Mouse (Mus musculus) heart, adult 9 months (tissue): Measurements from ENCODE around the gene Prl2c2.
"Not testable (repeated sequence)": the region's sequence is repeated elsewhere in the genome, so short reads cannot be mapped to it uniquely, and the experiment has no call there.

ENCODE experiments used
- DNase-seq, 2 experiments: peaks; one replicate each; pipeline ENCODE4 v3.0.0; 2022; ENCODE audit warnings: low spot score in 2 of 2

The Prl2c2 gene

DNA sequence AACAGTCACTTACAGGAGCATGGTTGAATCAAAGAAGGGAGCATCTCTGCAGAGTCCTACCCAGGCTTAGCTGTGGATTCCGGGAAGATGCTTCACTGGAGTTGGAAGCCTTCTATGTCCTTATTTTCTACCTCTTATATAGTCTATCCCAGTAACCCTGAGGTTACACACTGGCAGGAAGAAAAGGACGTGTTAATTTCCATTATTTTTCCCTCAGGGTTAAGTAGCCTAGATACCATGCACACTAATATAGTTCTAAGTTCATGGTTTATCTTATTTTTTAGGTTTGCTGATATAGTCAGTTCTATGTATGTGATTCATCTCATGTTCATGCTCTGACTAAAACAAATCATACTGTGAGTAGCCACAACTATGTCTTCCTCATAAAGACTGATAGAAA is at the start of gene Prl2c2:
Gene Prl2c2 (minus strand): TSS at position 101 of the 400 bp plus-strand sequence.
- DNase-seq = not testable (repeated sequence)

DNA sequence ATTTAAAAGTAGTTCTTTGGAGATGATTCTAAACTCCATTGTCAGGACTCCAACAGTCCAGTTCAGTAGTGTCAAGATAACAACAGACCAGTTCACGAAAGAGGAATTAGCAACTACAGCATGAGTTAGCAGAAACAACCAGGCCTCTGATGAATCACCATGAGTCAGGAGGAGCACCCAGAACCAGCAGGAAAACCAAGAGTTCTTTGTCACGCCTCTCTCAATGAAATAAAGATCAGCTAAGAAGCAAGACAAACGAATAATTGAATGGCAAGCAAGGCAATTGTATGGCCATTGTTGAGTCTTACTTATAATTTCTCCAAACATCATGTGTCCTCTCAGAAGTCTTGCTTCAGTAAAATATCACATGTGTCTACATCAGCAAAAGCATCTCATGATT is 20.7 kb upstream of the Prl2c2 start:
- DNase-seq = not testable (repeated sequence)

DNA sequence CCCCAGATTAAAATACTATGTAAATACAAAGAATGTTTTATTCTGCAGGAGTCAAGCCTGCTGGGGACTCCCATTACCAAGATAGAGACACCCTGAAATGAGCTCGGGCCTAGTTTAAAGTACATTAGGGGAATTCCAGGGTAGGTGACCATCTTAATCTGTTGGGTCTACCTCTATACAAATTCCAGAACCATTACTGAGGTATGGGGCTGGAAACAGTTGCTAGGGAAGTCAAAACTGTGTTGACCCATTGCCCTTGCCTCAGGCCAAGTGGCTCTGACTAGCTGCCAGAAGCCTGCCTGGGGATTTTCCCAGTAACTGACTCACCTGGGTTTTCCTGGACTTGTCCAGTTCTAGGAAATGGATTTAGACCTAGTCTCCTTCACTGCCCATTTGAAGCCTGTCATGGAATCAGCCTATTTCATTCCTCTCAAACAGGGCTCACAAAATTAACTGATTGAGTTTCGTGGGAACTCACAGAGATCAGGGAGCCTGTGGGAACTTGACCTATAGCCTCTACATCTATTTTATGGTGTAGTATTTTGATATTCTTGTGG is 8.9 kb upstream of the Prl2c2 start:
- not testable (repeated sequence) for DNase-seq
